Mouse (Mus musculus): ENCODE results near the gene Zdhhc12. TPM values are rescaled to one million over a fixed set of nuclear protein-coding genes. Genes with fewer than 3 reads are reported as not detected.

Zdhhc12 gene
- total RNA-seq, 2 experiments from 2014 or later: 9.4 to 9.5 TPM

GRCm38 (mm10) chr2:30100214-30100613 lies 6.8 kb upstream of the Zdhhc12 start:
- DNase-seq: no peak

GRCm38 (mm10) chr2:30095882-30096527 lies 2.6 kb upstream of the Zdhhc12 start:
- DNase-seq: no peak

GRCm38 (mm10) chr2:30094208-30094588 lies 750 bp upstream of the Zdhhc12 start:
- no peak for DNase-seq

- DNase-seq: no peak
These were observed 1.0 kb downstream of the Zdhhc12 start for GRCm38 (mm10) chr2:30092280-30092918.

GRCm38 (mm10) chr2:30091521-30091920 lies 1.9 kb downstream of the Zdhhc12 start:
- no peak for DNase-seq

- DNase-seq: no peak
These were observed 6.1 kb downstream of the Zdhhc12 start for GRCm38 (mm10) chr2:30087310-30087709.

- no peak for DNase-seq
These were observed 8.8 kb downstream of the Zdhhc12 start for GRCm38 (mm10) chr2:30084632-30085031.

GRCm38 (mm10) chr2:30084113-30084512 lies 9.3 kb downstream of the Zdhhc12 start:
- no peak for DNase-seq

GRCm38 (mm10) chr2:30080181-30080800 lies 13.2 kb downstream of the Zdhhc12 start:
- no peak for DNase-seq

GRCm38 (mm10) chr2:30078760-30079159 lies 14.7 kb downstream of the Zdhhc12 start:
- no peak for DNase-seq

- no peak for DNase-seq
These were observed 15.1 kb downstream of the Zdhhc12 start for GRCm38 (mm10) chr2:30078349-30078712.

GRCm38 (mm10) chr2:30077502-30078348 lies 15.7 kb downstream of the Zdhhc12 start, which contains the start of gene Pkn3:
Pkn3 (plus strand) TSS chr2:30077684.
- DNase-seq: peak; percentile 76 to 77

GRCm38 (mm10) chr2:30076959-30077358 lies 16.5 kb downstream of the Zdhhc12 start:
- DNase-seq: no peak

GRCm38 (mm10) chr2:30076439-30076838 lies 17.0 kb downstream of the Zdhhc12 start:
- no peak for DNase-seq

GRCm38 (mm10) chr2:30075625-30076024 lies 17.8 kb downstream of the Zdhhc12 start:
- no peak for DNase-seq

GRCm38 (mm10) chr2:30073285-30073684 lies 20.2 kb downstream of the Zdhhc12 start:
- DNase-seq: no peak

GRCm38 (mm10) chr2:30072875-30073274 lies 20.6 kb downstream of the Zdhhc12 start:
- DNase-seq: no peak

- DNase-seq: no peak
These were observed 25.5 kb downstream of the Zdhhc12 start for GRCm38 (mm10) chr2:30067962-30068361.

GRCm38 (mm10) chr2:30067031-30067888 lies 26.2 kb downstream of the Zdhhc12 start:
- DNase-seq: peak; percentile 41 to 53

- peak; percentile 93 to 94 for DNase-seq
These were observed 27.2 kb downstream of the Zdhhc12 start for GRCm38 (mm10) chr2:30066046-30066901.

- no peak for DNase-seq
These were observed 29.1 kb downstream of the Zdhhc12 start for GRCm38 (mm10) chr2:30064298-30064697.

Data from layer of hippocampus, postnatal 36 days (tissue).